Mouse (Mus musculus) frontal cortex, postnatal 10 days (tissue): ENCODE measurements at regions not wholly inside any gene's neighbourhood (a gene's known extent, or its start where the extent isn't known, plus 50 kb on each side); places are given as distances from the start of the nearest gene placed in this dataset.

Source experiments
- DNase-seq, 2 experiments: peaks; one replicate each; pipeline ENCODE4 v3.0.0; 2022; ENCODE audit warnings: low spot score in 2 of 2, mixed read lengths in 1 of 2

- no peak for DNase-seq
These were observed 51.2 kb upstream of the Tanc2 start for GRCm38 (mm10) chr11:105538421-105539210.

- DNase-seq = no peak
These were observed 57.2 kb upstream of the Tanc2 start for GRCm38 (mm10) chr11:105532616-105533015.

GRCm38 (mm10) chr11:105530711-105531157, 59.1 kb upstream of the Tanc2 start:
- peak in 1 of 2 experiments; percentile 13 for DNase-seq

- no peak for DNase-seq
These were observed 63.7 kb upstream of the Tanc2 start for GRCm38 (mm10) chr11:105526066-105526465.

GRCm38 (mm10) chr11:105525608-105526007, 64.2 kb upstream of the Tanc2 start:
- no peak for DNase-seq

- no peak for DNase-seq
These were observed 65.4 kb upstream of the Tanc2 start for GRCm38 (mm10) chr11:105524400-105524799.

- DNase-seq = no peak
These were observed 66.0 kb upstream of the Tanc2 start for GRCm38 (mm10) chr11:105523765-105524164.

- DNase-seq = no peak
These were observed 63.9 kb upstream of the March10 start for GRCm38 (mm10) chr11:105520398-105520797.

GRCm38 (mm10) chr11:105513275-105513674, 56.7 kb upstream of the March10 start:
- no peak for DNase-seq

GRCm38 (mm10) chr11:105510626-105511025, 54.1 kb upstream of the March10 start:
- DNase-seq = no peak

GRCm38 (mm10) chr11:105510056-105510455, 53.5 kb upstream of the March10 start:
- DNase-seq = no peak

GRCm38 (mm10) chr11:105508660-105509038, 52.1 kb upstream of the March10 start:
- no peak for DNase-seq

- peak; percentile 36 to 52 for DNase-seq
These were observed 51.6 kb upstream of the March10 start for GRCm38 (mm10) chr11:105507972-105508659.

GRCm38 (mm10) chr11:105507332-105507971, 50.9 kb upstream of the March10 start:
- no peak for DNase-seq
